Mouse (Mus musculus): ENCODE data around the gene Cdh23.

The Cdh23 gene

DNA sequence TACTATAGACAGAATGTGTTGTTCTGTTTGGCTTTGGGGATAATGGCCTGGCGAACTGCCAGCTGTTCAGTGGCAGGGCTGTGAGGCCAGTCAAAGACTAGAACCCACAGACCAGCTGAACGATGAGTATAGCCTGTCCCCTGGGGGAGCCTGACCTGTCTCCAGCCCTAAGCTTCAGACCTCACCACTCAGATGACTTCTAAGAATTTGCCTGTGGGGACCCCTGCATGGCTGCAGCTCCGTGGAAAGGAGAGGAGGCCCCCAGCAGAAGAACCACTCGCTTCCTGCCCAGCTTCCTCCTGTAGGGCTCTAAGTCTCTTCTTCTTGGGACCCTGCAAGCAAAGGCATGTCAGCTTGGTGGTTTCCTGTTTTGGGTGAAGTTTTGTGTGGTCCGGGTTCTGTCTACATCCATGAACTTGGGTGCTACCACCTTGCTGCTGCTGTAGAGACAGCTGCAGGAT lies 325.7 kb downstream of the Cdh23 start:
- in situ Hi-C loops (cut with MboI, MseI) = loop anchor here (5.0 to 10.0 kb wide), 3 partner anchors 384 to 1148 kb away; partner anchors contain the start of genes Sept10, Slc29a3 and Sowahc

DNA sequence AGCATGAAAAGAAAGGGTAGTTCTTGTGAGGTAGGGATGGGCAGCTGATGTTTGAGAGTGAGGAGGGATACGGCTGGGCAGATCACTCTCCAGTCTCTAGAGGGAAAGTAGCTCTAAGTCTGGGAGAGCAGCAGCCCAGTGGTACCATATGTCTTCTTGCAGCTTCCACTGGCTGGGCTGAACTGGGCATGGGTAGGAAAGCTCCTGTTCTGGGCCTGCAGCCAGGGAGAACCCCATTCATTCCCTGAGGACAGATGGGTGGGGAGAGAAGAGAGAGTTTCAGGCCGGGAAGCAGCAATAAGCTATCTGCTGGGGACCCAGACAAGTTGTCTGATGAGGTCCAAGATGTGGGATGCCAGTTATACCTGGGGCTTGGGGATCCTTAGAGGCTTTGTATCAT lies 326.2 kb downstream of the Cdh23 start:
- in situ Hi-C loops (cut with MboI, MseI) = loop anchor here (5.0 to 10.0 kb wide), 3 partner anchors 385 to 1148 kb away; partner anchors contain the start of genes Sept10, Slc29a3 and Sowahc

GRCm38 (mm10) chr10:60369405-60369804 lies 326.9 kb downstream of the Cdh23 start:
- in situ Hi-C loops (cut with MboI, MseI) = no loop called here

DNA sequence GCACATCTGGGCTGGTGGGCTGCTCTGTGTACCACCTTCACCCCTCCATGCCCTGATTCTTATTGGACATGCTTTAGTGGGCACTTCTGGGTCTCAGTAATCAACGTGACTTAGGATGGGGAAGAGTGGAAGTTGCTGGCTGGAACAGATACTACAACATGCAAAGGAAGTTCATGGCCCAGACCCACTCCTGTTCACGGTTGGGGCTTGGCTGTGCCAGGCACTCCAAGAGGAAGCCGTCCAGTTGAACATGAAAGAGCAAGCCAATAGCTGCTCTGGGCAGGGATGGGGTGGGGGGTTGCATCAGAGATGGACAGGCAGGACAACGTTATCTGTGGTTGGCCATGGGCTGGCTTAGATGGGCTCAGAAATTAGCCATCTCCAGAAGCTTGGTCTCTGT lies 328.4 kb downstream of the Cdh23 start:
- in situ Hi-C loops (cut with MboI, MseI) = no loop called here

DNA sequence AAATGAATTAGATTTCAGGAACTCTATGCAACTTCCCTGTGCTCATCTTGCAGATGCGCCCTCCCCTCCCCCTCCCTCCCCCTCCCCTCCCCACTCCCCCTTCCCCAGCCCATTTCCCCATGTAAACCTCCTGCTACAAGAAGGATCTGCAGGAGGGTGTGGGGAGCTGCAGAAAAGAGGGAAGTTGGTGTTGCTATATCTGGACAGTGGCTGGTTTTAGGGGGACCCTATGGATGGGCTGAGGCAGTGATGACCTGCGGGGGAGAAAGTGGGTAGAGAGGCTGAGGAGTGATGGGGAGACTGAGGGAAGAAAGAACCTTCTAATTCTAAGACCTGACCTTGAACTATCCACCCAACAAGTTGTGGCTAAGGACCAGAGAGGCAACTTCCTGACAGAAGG lies 329.1 kb downstream of the Cdh23 start:
- in situ Hi-C loops (cut with MboI, MseI) = no loop called here

GRCm38 (mm10) chr10:60363426-60363825 lies 332.9 kb downstream of the Cdh23 start:
- in situ Hi-C loops (cut with MboI, MseI) = no loop called here

DNA sequence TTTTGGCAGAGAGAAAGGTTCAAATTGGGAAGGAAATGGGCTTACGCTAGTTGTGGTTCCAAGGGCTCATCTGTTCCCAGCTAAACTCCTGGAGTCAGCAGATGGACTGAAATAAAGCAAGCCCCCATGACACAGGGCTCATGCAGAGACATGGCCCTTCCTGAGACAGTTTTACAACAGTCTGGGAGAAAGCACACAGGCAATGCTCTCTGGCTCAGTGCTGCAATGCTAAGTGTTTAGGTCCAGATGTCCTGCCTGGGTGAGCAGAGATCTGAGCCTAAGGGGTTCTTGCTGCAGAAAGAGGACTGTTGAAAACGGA lies 334.0 kb downstream of the Cdh23 start:
- in situ Hi-C loops (cut with MboI, MseI) = no loop called here

DNA sequence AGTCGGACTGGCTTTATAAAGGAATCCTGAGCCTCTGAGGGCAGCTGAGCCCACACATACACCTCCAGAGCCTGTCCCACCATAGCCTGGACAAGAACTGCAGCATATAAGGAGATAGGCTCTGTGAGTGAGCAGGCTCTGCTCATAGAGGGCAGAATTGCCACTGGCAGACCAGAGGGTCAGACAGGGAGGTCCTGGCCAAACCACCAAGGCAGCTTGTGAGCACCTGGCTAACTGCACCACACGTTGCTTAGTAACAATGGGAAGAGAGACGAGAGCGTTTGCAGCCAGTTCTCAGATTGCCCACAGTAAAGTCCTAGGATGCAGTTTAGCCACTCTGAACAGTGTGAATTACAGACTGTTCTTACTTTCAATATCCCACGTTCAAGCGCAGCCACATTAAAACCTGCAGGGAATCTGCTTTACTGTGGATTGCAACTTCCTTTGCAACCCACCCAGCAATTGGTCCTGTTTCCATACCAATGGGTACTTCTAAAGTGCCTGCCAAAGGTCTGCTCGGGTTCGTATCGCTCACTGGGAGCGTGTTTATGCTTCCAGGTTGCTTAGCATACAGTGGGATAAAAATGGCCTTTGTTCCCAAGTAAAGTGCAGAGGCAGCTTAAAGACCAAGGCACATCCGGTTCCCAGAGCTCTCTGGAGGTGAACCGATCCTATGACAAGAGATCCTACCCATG lies 334.5 kb downstream of the Cdh23 start:
- in situ Hi-C loops (cut with MboI, MseI) = no loop called here

DNA sequence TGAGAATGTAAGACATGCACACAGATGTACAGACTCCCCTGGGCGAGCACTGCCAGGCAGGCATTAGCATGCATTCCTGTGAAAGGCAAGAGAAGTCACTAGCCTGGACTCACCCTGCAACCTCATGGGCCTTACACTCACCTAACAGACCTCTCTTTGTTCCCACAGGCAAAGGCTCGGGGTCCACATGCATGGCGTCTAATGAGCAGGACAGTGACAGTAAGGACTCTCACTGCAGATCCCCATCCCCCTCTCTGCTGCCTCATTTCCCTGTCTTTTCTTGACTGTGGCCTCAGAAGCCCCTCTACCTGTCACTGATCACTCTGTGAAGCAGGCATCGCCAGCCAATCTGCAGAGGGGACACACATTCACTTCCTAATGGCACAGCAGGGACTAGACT lies 337.5 kb downstream of the Cdh23 start:
- in situ Hi-C loops (cut with MboI, MseI) = no loop called here

GRCm38 (mm10) chr10:60357901-60358300 lies 338.4 kb downstream of the Cdh23 start:
- in situ Hi-C loops (cut with MboI, MseI) = no loop called here

DNA sequence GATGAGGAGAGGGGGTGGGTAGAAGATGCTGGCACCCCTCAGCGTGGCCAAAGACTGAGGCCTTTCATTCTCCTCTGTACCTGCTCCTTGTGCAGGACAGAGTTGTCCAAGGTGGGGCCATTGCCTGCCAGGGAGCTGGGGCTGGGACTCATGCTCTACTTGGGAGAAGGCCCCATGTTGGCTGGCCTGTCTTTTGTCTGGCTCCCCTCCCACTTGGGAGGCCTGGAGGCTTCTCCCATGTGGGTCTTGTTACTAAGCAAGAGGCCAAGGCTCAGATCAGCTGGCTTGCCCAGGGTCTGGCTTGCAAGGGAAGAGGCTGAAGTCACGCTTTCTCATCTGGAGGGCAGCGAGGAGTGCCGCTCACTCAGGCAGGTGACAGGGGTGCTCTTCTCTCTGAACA lies 338.8 kb downstream of the Cdh23 start:
- in situ Hi-C loops (cut with MboI, MseI) = no loop called here

- in situ Hi-C loops (cut with MboI, MseI) = no loop called here
Observed at GRCm38 (mm10) chr10:60354881-60355677, 341.2 kb downstream of the Cdh23 start.

DNA sequence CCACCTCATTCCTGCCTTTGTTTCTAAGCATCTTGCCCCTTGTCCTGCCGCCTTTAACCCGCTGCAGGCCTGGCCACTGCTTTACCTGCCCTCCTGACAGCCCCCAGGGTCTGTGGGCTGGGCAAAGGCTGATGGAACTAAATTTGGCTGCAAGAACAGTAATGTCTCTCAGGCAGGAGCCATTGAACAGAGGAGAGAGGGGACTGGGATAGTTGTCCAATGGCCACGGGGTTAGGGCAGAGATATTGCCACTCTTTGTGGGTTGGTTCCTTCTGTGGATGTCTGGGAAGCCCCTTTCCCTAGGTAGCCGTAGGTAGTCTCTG lies 342.3 kb downstream of the Cdh23 start:
- in situ Hi-C loops (cut with MboI, MseI) = no loop called here

DNA sequence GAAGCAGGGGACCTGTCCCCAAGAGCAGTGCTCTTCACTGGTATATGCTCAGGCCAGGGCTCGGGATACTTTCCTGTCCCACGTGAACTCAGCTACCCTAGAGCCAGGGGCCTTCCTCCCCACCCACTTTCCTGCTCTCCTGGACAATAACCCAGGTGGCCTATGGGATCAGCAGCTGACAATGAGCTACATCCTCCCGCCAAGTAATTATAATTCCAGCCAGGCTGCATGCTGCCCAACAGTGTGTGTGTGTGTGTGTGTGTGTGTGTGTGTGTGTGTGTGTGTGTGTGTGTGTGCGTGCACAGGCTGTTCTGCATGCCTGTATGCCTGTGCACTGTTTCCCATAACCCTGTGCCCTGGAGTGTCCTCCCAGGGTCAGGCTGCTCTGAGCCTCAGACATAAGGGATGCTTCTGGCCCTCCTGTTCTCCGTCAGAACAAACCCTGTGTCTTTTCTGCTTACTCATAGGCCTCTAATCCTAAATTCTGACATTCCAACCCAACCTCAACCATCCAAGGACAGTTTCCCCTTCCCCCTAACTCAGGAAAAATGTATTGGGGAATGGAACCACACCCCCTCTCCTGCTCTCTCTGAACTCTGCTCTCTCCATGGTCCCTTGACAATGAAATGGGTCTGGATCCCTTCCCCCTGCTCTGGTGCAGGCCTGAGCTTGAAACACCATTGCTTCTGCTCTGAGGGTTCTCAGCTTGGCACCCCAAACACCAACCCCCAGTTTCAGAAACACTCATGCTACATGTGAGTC lies 342.9 kb downstream of the Cdh23 start:
- in situ Hi-C loops (cut with MboI, MseI) = no loop called here

GRCm38 (mm10) chr10:60351761-60352455 lies 344.4 kb downstream of the Cdh23 start:
- in situ Hi-C loops (cut with MboI, MseI) = no loop called here

- in situ Hi-C loops (cut with MboI, MseI) = no loop called here
Observed at GRCm38 (mm10) chr10:60351248-60351647, 345.0 kb downstream of the Cdh23 start.

DNA sequence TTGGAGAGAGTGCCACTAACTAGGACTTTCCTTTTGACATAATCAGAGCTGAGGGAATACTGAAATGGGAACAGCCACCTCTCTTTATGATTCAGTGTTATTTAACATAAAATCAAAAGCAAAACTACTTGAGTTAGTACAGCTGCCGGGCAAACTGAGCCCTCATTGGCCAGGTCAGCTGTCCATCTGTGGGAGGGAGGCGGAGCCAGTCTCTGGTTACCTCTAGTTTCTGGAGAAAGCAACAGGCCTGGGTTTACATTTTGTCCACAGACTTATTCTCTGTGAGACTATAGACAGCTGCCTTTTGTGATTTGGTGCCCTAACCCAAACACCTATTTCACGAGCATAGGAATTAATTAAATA lies 345.5 kb downstream of the Cdh23 start:
- in situ Hi-C loops (cut with MboI, MseI) = no loop called here

- in situ Hi-C loops (cut with MboI, MseI) = no loop called here
Observed at GRCm38 (mm10) chr10:60350077-60350804, 346.0 kb downstream of the Cdh23 start.

- in situ Hi-C loops (cut with MboI, MseI) = loop anchor here (5.0 kb wide), 1 partner anchor 33 kb away; no protein-coding TSS in a partner anchor
Observed at GRCm38 (mm10) chr10:60349644-60350043, 346.6 kb downstream of the Cdh23 start.

- in situ Hi-C loops (cut with MboI, MseI) = loop anchor here (5.0 kb wide), 1 partner anchor 33 kb away; no protein-coding TSS in a partner anchor
Observed at GRCm38 (mm10) chr10:60349056-60349455, 347.2 kb downstream of the Cdh23 start.

Data from regulatory T cell (primary cell).